Mouse (Mus musculus): ENCODE results near the gene Pik3cb.

Gene Pik3cb

DNA sequence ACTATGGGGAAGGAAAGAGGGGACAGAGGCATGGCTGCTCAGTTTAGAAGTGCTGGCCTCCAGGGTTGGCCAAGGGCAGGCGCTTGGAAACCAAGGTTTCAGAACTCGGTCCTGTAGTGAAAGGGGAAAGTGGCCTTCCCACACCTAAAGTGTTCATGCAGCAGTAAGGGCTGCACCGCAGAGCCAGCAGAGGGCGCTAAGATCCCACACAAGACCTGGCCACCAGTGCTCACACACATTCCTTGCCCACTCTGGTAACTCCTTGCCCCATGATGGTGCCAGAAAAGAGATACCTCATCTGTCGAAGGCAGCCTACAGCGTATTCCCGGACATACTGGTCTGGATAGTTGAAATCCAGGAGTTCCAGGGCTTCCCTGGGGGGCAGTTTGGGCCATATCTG lies 77.9 kb downstream of the Pik3cb start:
- ChIA-PET CTCF (interaction anchor here in 3 of 4 experiments (0.7 to 3.0 kb wide), 9 partner anchors 10 to 501 kb away, joined by 3 to 16 read pairs (median 5); partner anchors contain the start of genes Cep70 (in 1 of the 3) and Nme9 (in 1 of the 3)), POLR2A (interaction anchor here in 1 of 4 experiments (1.3 to 3.0 kb wide), 2 partner anchors 27 to 180 kb away, joined by 3 to 17 read pairs; partner anchors contain the start of genes Cep70 and Gm1123)

DNA sequence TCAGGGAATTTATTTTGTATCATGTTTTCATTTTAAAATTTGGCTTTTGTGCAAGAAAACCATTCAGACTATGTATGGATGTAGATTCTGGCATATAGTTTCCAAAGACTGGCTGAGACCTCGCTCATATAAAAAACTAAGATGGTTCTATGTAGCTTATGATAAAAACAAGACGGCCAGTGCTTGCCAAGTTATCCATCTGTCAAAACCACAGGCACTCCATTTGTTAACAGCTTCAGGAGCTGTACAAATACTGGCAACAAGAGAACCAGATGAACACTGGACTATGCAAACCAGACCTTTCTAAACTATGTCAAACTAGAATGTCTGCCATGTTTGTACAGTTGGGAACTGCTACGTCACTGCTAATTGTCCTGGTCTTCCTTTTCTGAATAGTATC lies 82.7 kb downstream of the Pik3cb start:
- POLR2A ChIA-PET: no interaction called here
- CTCF ChIA-PET: no interaction called here

DNA sequence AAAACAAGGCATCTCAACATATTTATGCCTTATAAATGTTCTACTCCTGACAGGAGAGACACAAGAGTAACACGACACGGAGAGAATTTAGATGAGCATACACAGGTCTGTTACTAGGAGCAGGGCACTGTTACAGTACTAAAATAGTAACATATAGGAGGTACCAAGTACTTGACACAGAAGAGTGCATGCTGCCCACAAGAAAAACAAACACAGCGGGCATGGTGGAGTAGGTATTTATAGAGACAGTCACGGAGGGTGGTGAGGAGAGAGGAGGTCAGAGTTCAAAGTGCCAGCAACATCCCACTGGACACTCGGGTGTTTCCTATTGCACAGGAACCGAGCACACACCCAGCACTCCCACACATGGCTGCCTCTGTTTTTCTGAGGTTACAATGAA lies 90.7 kb downstream of the Pik3cb start:
- CTCF ChIA-PET: no interaction called here
- POLR2A ChIA-PET: no interaction called here

DNA sequence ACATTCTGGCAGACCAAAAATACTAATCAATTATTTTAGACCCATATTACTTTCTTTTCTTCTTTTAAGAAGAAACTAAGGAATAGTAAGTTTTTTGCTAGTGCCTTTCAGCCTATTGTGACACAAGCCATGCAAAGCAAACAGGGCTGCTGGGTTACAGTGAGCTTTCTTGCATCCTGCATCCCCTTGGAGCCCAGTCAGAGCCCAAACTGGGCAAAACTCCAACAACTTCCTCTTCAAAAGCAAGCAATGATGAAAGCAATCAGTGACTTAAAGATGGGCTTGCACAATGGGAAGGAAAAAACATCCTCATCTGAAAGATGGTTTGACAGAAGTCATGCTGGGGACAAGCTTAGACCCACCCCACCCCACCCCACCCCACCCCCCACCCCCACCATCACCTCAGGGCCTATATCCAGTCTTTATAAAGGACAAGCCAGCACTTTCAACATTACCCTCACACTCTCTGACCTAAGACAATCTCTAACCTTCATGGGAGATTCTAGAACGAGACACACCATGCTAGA lies 91.6 kb downstream of the Pik3cb start:
- ChIA-PET POLR2A (interaction anchor here in 1 of 4 experiments (1.0 kb wide), 1 partner anchor 13 kb away, joined by 4 read pairs; the partner anchor contains the start of gene Gm1123), CTCF (interaction anchor here in 3 of 4 experiments (0.6 to 1.1 kb wide), 3 partner anchors 16 to 69 kb away, joined by 3 read pairs; no protein-coding TSS in a partner anchor)

DNA sequence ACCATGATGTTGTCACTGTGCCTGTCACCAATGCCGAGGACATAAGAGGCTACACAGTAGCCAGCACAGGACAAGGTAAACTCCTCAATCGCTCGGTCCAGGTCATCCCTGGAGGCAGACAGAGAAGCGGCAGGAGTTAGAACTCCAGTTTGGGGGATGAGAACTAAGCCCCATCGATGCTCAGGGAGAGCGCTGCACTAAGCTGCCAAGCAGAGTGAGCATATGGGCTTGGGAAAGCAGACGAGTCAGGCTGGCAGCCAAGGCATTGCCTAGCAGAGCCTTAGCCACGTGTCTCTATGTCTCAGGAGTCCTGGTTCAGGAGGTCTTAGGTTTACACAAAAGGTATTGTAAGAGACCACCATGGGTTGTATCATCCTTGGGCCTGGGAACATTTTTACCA lies 95.7 kb downstream of the Pik3cb start:
- CTCF ChIA-PET: interaction anchor here in 1 of 4 experiments (0.5 kb wide), 1 partner anchor 388 kb away, joined by 9 read pairs; no protein-coding TSS in a partner anchor

DNA sequence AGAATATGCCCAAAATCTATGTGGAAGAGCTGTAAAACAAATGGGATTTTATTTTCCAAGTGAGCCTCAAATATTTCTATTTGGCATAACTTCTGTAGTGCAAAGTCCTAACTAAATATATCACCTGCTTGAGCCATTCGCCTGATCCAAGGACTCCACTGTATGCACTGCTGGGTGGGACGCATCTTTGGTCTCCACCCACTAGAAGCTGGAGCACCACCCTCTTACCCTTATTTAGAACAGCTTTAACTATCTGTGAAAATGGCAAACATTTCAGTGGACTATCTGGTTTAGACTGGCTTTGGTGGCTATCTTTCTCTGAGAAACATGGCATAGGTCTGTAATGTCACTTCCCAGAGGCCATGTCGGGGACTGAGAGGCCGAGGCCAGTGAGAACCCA lies 97.8 kb downstream of the Pik3cb start:
- POLR2A ChIA-PET: interaction anchor here in 1 of 4 experiments (0.7 to 1.0 kb wide), 2 partner anchors 15 to 201 kb away, joined by 3 read pairs; partner anchors contain the start of gene Cep70
- CTCF ChIA-PET: no interaction called here

More for the DNA sequence above, 95.7 kb downstream of the Pik3cb start:
- POLR2A ChIA-PET: interaction anchor here in 1 of 4 experiments (0.8 kb wide), 1 partner anchor 9 kb away, joined by 3 read pairs; the partner anchor contains the start of gene Gm1123

DNA sequence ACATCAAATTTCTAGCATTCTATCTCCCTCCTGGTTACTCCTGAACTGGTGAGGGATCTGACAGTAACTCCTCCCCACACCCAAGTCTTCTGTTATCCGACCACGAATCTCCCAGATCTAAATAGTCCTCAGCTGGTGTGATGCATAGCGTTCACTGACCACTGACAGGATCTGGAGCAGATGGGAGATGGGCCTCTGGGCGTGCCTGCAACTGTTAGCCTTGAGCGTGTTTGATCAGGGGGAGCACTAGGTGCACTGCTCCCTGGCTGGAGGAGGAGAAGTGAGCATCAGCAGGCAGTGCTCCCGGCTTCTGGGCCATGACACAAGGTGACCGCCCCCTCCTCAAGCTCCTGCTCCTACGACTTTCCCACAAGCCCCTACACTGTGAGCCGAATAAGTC lies 98.4 kb downstream of the Pik3cb start:
- ChIA-PET POLR2A (interaction anchor here in 1 of 4 experiments (1.0 kb wide), 1 partner anchor 15 kb away, joined by 3 read pairs; no protein-coding TSS in a partner anchor), CTCF (no interaction called here)

DNA sequence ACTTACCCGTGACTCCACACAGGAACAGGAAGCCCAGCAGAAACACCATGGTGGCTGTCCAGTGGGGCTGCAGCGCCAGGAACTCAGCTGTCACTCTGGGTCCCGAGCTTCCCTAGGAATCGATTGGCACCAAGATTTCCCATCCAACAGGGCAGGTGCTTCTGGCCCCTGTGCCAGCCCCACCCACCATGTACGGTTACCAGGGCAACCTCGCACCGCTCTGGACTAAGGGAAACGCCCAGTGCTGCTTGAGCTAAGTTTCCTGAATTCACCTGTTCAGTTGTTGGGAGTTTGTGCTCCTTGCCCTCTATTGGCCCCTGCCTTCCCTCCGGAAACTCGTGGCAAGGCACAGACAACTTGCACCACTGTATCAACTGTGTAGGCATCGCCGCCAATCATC lies 104.8 kb downstream of the Pik3cb start, which contains the start of gene Gm1123:
Gene Gm1123 (minus strand): TSS at position 141 of the 400 bp plus-strand sequence.
- ChIA-PET CTCF (interaction anchor here in 1 of 4 experiments (0.7 to 1.5 kb wide), 3 partner anchors 29 to 626 kb away, joined by 3 read pairs; no protein-coding TSS in a partner anchor), POLR2A (interaction anchor here in 3 of 4 experiments (0.5 to 1.5 kb wide), 16 partner anchors 9 to 350 kb away, joined by 3 to 5 read pairs (median 3); partner anchors contain the start of gene Faiml (in 1 of the 3))

DNA sequence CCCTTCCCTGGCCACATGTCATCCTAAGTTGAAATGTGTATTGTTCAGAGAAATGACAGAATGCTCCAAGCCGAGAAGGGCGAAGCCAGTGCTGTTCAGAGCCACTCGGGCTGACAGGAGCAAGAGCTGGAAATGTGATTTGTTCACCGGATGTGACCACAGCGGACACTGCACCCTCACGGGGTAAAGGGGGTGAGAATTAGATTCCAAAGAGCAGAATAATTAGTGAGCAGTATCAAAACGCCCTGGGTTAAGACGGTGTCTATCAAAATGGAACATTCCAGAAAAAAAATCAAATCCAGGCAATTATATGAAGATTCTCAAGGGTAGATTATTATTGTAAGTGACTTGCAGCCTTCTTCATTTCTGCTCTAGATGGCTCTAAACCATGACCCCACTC lies 106.3 kb downstream of the Pik3cb start:
- POLR2A ChIA-PET: no interaction called here
- CTCF ChIA-PET: no interaction called here

DNA sequence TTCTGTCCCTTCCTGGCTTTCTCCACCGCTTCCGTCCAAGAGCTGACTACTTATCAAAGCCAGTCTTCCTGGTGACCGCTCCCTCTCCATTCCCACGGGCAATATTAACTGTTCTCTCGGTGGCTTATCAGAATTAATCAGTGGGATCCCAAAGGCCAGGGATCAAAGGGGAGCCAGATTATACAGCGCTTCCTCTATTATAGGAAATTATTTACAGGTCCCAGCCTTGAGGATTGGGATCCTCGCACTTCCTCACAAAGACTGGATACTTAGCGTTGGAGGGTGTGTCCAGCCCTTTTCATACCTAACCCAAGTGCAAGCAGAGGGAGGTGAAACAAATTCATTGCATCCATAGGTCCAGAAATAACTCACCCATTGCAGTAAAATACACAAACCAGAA lies 108.4 kb downstream of the Pik3cb start:
- ChIA-PET POLR2A (no interaction called here), CTCF (no interaction called here)

DNA sequence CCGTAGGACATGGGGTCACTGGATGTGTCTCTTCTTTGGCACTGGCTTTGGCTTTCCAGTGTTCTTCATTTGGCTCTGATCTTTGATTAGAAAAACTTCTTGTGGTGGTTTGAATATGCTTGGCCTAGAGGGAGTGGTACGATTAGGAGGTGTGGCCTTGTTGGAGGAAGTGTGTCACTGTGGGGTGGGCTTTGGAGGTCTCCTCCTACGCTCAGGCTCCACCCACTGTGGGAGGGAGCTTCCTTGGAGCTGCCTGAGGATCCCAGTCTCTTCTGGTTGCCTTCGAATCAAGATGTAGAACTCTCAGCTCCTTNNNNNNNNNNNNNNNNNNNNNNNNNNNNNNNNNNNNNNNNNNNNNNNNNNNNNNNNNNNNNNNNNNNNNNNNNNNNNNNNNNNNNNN lies 118.7 kb downstream of the Pik3cb start:
- CTCF ChIA-PET: interaction anchor here in 1 of 4 experiments (1.1 kb wide), 1 partner anchor 42 kb away, joined by 4 read pairs; no protein-coding TSS in a partner anchor
- POLR2A ChIA-PET: interaction anchor here in 2 of 4 experiments (0.8 to 1.3 kb wide), 4 partner anchors 11 to 222 kb away, joined by 3 to 6 read pairs (median 4); partner anchors contain the start of genes Cep70 (in 1 of the 2) and Gm1123 (in 1 of the 2)

DNA sequence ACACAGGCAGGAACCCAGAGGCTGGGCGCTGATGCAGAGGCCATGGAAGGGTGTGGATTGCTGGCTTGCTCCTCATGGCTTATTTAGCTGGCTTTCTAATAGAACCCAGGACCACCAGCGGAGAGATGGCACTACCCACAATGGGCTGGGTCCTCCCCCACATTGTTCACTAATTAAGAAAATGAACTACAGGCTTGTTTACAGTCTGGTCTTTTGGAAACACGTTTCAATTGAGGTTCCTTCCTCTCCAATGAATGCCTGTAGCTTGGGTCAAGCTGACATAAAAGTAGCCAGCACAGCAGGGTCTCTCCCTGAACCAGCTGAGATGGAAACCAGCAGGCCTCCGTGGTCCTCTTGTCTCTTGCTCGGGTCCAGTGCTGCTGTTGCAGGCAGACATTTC lies 119.3 kb downstream of the Pik3cb start:
- POLR2A ChIA-PET: interaction anchor here in 2 of 4 experiments (1.0 to 1.3 kb wide), 3 partner anchors 18 to 223 kb away, joined by 4 to 6 read pairs (median 5); partner anchors contain the start of gene Cep70 (in 1 of the 2)

DNA sequence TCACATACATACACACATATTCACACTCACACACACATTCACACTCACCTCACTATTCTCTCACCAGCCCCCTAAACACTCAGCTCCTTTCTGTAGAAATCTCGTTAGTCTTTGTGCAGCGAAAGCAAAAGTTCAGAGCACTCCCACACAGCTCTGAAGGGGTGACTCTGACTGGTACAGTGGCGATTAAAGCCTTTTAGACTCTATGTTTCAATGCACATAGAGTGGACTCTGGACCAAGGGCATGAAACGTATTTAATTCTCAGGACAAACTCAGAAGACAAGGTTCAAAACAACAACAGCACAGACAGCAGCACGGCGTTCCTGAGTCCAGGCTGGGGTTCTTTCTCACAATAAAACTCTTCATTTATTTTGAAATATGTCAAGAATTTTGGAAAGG lies 122.7 kb downstream of the Pik3cb start:
- CTCF ChIA-PET: interaction anchor here in 1 of 4 experiments (1.0 kb wide), 1 partner anchor 38 kb away, joined by 3 read pairs; no protein-coding TSS in a partner anchor

More for the DNA sequence above, 119.3 kb downstream of the Pik3cb start:
- CTCF ChIA-PET: interaction anchor here in 1 of 4 experiments (0.6 to 1.1 kb wide), 2 partner anchors 42 to 148 kb away, joined by 3 to 4 read pairs; no protein-coding TSS in a partner anchor

DNA sequence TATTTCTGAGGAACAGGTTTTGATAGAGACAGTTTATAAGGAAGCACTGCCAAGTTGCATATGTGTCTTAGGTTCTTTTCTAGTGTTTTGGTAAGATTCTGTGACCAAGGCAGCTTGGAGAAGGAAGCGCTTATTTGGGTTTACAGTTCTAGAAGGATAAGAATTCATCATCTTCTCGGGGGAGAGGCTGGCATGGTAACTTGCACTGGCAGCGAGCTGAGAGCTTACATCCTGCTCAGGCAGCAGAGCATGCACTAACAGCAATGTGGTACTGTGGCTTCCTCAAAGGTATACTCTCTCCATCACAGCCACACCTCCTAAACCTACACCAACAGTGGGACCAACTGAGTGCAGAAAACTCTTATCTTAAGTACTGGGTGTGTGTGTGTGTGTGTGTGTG lies 123.7 kb downstream of the Pik3cb start:
- ChIA-PET CTCF (no interaction called here), POLR2A (no interaction called here)

More for the DNA sequence above, 122.7 kb downstream of the Pik3cb start:
- POLR2A ChIA-PET: interaction anchor here in 2 of 4 experiments (0.8 to 1.5 kb wide), 2 partner anchors 19 to 31 kb away, joined by 4 to 5 read pairs; no protein-coding TSS in a partner anchor

DNA sequence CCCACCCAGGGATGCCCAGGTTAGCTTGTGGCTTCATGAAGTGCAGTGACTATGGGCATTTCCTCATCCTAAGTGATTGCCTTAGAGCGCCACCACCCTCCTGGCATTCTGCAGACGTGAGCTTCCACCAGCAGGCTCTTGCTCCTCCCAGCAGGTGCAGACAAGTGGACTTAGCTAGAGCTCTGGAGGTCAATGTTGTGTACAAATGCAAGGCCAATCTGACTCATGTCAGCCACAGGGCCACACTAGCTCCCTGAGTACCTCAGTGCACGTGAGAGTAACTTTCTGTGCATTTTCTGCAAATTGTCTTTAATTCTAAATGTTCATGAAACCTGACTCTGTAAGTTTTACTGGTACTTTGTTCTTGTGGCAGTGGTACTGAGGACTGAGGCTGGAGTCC lies 124.1 kb downstream of the Pik3cb start:
- ChIA-PET CTCF (no interaction called here), POLR2A (no interaction called here)

DNA sequence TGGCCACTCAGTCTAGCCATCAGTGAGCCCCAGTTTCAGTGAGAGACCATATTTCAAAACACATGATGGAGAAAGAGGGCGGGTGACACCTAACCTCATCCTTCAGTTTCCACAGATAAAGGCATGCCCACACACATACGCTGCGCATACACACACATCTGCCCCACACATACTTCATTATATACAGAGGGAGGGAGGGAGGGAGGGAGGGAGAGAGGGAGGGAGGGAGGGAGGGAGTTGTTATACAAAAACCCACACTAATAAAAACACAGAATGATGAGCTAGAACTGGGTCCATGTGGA lies 130.6 kb downstream of the Pik3cb start:
- POLR2A ChIA-PET: no interaction called here

DNA sequence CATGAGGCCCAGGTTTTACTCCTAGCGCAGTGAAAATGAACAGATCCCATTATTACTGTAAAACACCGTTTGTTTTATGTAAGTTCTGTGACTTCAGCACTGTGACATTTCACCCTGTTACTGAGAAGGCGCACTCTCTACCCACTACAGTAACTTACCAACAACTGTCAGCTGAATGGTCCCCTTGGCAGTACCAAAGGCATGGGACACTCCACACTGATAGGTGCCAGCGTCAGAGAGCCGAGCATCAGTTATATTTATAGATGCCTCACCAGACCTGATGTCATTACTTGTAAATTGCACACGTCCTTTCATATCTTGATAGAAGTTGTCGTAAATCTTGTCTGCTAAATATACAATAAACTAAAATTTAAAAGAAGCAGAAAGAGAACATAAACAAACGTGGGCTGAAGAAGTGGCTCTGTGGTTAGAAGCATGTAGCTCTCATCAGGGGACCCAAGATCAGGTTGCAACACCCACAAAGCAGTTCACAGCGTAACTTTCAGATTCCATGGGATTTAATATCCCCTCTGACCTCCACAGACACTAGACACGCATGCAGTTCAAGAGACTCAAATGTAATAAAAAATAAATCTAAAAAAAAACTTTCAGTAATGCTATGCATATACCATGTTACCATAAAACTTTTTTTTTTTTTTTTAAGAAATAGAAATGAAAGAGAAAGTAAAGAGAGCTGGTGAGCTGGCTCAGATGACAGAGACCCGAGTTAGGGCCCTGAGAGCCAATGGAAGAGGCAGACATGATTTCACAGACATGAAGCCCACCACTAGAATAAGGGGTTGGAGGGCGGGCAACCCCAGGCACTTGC lies 131.1 kb downstream of the Pik3cb start:
- POLR2A ChIA-PET: interaction anchor here in 2 of 4 experiments (0.7 to 1.5 kb wide), 4 partner anchors 11 to 26 kb away, joined by 3 read pairs; partner anchors contain the start of gene Gm1123 (in 2 of the 2)
- CTCF ChIA-PET: interaction anchor here in 3 of 4 experiments (0.6 to 1.2 kb wide), 3 partner anchors 29 to 135 kb away, joined by 4 to 6 read pairs (median 4); no protein-coding TSS in a partner anchor

More for the DNA sequence above, 130.6 kb downstream of the Pik3cb start:
- CTCF ChIA-PET: interaction anchor here in 3 of 4 experiments (0.6 to 0.7 kb wide), 4 partner anchors 27 to 357 kb away, joined by 3 to 6 read pairs (median 5); no protein-coding TSS in a partner anchor

DNA sequence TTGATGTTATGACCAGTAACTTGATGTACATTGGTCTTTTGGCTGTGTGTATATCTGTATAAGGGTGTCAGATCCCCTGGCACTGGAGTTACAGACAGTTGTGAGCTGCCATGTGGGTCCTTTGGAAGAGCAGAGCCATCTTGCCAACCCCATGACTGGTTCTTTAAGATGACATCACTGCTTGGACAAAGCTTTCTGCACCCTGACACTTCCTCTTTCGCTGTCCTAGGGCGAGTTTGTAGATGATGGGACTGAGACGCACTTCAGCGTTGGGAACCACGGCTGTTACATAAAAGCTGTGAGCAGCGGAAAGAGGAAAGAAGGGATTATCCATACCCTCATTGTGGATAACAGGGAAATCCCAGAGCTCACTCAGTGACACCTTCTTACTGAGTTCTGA lies 139.1 kb downstream of the Pik3cb start:
- CTCF ChIA-PET: no interaction called here
- POLR2A ChIA-PET: no interaction called here

DNA sequence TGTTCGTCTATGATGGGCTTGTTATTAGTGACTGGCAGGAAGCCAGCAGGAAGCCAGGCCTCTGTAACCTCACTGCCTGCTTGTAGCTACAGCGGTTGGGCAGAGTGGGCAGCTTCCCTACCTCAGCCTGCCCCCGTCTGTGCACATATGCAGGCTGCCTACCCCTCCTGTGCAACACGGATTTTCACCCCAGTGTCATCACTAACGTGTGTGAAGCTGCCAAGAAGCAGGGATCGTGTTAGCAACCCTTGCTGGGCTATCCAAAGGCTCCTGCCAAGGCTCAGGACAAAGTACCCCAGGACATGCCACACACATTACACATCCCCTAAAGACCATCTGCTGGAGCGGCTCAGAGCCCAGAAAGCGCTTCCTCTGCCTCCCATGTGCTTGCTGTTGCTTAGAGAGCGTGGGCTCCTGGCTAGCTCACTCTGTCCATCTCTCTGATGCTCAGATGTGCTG lies 140.5 kb downstream of the Pik3cb start:
- CTCF ChIA-PET: interaction anchor here in 2 of 4 experiments (0.5 to 1.2 kb wide), 2 partner anchors 20 to 60 kb away, joined by 3 to 5 read pairs; no protein-coding TSS in a partner anchor
- POLR2A ChIA-PET: interaction anchor here in 1 of 4 experiments (1.6 kb wide), 1 partner anchor 36 kb away, joined by 4 read pairs; the partner anchor contains the start of gene Gm1123

Data from embryonic stem cell, embryonic (primary cell).